Mouse (Mus musculus) naive thymus-derived CD4-positive, alpha-beta T cell, adult 5 months (primary cell): ENCODE measurements around the gene Luc7l. TPM values are rescaled to one million over a fixed set of nuclear protein-coding genes. Genes with fewer than 3 reads are reported as not detected.

ENCODE experiments used
- polyA plus RNA-seq: library from polyadenylated mRNA; unstranded; fragments of 100-300 nt; shearing (Covaris generic); gene quantifications from one replicate; pipeline ENCODE4 v1.2.1, GENCODE M21; 2017

Luc7l gene
- polyA plus RNA-seq: 200 TPM

DNA sequence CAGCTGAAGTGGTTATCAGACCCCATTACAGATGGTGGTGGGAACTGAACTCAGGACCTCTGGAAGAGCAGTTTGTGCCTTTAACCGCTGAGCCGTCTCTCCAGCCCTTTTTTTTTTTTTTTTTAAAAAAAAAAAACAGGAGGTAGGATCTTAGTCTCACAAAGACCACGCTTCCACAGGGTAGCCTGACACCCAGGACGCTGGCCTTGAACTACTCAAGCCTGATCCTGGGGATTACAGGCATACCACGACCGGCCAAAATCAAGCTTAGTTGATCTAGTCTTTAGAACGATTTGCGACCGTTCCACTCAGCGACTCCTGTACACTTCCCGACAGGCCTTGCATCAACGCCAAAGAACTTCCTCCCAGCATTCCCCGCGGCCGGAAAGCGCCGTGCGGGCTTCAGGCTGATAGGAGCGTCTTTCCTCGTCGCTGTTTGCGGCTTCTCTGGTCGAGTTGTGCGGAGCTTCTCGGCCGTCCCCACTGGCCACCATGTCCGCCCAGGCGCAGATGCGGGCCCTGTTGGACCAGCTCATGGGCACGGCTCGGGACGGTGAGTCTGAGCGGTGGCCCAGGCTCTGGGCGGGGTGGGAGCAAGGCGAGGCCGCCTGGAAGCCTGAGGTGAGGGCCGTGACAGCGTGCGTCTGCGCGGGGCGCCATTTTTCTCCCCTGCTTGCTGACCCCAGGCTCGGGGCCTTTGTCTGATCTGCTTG lies at the start of gene Luc7l:
TSS of gene Luc7l (plus strand) at position 358 of the 713 bp plus-strand sequence.

DNA sequence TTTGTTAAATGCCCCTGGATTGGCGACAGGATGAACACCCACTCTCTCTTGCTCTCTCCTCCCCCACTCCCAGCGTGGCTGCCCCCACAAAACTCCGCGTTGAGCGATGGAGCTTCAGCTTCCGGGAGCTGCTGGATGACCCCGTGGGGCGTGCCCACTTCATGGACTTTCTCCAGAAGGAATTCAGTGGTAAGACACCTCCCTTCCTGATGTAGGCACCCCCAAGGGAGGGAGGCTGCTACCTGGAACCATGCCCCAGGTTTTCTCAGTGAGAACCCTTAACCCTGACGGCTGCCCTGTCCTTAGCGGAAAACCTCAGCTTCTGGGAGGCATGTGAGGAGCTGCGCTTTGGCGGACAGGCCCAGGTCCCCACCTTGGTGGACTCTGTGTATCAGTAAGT lies 45.0 kb upstream of the Luc7l start, which contains the start of gene Arhgdig:
TSS of gene Arhgdig (minus strand) at position 101 of the 400 bp plus-strand sequence.

DNA sequence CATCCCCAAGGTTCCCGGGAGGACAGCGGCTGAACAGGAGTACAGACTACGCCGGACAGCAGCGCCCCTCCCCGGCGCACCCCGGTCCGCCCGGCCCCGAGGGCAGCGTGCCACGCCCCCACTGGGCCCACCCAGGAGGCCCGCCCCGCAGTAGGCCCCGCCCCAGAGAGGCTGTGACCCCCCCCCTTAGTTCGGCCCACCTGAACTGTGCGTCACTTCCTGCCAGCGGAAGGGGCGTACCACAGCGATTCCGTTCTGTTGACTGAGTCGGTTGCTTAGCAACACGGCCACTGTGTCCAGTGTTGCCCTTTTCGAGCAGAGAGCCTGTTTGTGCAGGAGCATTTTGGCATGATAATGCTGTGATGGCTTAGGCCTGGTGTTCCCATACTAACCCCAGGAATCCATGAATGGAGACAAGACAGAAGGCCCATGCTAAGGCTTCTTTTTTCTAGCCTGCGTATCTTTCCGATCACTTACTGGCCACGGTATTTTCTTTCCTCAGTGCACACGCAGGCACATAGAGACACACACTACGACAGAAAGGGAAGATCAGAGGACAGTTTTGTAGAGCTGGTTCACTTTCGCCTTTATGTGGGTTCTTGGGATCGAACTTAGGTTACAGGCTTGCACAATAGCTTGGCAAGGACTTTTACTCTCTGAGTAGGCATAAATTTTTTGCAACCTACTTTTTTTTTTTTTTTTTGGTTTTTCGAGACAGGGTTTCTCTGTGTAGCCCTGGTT lies 8.4 kb upstream of the Luc7l start, which contains the start of gene Fam234a:
TSS of gene Fam234a (minus strand) at position 142 of the 741 bp plus-strand sequence.

Other genes with a start within 250 kb of the Luc7l start
- 15.6 TPM for gene Rab11fip3, start 183.3 kb upstream of the Luc7l start, polyA plus RNA-seq
- 17.6 TPM for gene Decr2, start 162.6 kb upstream of the Luc7l start, polyA plus RNA-seq
- gene Nme4, start 157.3 kb upstream of the Luc7l start, polyA plus RNA-seq: 10.2 TPM
- gene Tmem8, start 139.6 kb upstream of the Luc7l start, polyA plus RNA-seq: 28.4 TPM
- gene Mrpl28, start 129.4 kb upstream of the Luc7l start, polyA plus RNA-seq: 44.7 TPM
- 146 TPM for gene Axin1, start 114.2 kb upstream of the Luc7l start, polyA plus RNA-seq
- not detected for gene Pdia2, start 53.8 kb upstream of the Luc7l start, polyA plus RNA-seq
- gene Rgs11, start 49.9 kb upstream of the Luc7l start, polyA plus RNA-seq: 39.8 TPM
- not detected for gene Arhgdig, start 45.1 kb upstream of the Luc7l start, polyA plus RNA-seq
- gene Fam234a, start 8.7 kb upstream of the Luc7l start, polyA plus RNA-seq: 24.9 TPM
- gene Neurl1b, start 161.9 kb downstream of the Luc7l start, polyA plus RNA-seq: not detected